Mouse (Mus musculus): ENCODE measurements at regions not wholly inside any gene's neighbourhood (a gene's known extent, or its start where the extent isn't known, plus 50 kb on each side); places are given as distances from the start of the nearest gene placed in this dataset.
"Not testable (repeated sequence)": the region's sequence is repeated elsewhere in the genome, so short reads cannot be mapped to it uniquely, and the experiment has no call there.

DNA sequence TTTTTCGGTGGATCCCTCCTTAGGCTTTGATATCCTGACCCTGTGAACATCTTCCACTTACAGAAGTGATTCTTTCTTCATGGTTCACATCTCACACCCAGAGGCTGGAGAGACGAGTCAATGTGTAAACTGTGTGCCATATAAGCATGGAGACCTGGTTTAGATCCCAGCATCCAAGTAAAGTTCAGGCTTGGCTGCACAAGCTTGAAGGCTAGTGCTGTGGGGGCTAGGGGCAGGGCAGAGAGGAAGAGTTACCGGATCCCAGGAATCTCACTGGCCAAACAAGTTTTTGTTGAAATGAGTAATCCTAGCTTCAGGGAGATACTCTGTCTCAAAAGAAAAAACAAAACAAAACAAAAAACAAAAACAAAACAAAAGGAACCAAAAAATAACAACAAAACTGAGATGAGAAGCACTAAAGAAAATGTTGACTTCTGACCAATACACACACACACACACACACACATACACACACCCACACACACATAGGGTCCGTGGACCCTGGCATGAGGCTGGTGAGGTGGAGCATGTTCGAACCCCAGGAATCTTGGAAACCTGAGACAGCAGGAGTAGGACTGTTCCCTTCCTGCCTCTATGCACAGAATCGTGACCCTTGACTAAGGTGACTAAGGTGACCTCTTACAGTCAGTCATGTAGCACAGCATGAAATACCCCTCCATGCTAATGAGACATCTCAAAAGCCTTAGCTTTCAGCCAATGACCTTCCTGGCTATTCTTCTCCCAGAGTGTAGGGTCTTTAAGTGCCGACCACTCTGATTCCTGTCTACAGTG lies 55.2 kb downstream of the Gm12728 start:
- DNase-seq (ENCODE audit: low spot score in 2 of 2): no peak

DNA sequence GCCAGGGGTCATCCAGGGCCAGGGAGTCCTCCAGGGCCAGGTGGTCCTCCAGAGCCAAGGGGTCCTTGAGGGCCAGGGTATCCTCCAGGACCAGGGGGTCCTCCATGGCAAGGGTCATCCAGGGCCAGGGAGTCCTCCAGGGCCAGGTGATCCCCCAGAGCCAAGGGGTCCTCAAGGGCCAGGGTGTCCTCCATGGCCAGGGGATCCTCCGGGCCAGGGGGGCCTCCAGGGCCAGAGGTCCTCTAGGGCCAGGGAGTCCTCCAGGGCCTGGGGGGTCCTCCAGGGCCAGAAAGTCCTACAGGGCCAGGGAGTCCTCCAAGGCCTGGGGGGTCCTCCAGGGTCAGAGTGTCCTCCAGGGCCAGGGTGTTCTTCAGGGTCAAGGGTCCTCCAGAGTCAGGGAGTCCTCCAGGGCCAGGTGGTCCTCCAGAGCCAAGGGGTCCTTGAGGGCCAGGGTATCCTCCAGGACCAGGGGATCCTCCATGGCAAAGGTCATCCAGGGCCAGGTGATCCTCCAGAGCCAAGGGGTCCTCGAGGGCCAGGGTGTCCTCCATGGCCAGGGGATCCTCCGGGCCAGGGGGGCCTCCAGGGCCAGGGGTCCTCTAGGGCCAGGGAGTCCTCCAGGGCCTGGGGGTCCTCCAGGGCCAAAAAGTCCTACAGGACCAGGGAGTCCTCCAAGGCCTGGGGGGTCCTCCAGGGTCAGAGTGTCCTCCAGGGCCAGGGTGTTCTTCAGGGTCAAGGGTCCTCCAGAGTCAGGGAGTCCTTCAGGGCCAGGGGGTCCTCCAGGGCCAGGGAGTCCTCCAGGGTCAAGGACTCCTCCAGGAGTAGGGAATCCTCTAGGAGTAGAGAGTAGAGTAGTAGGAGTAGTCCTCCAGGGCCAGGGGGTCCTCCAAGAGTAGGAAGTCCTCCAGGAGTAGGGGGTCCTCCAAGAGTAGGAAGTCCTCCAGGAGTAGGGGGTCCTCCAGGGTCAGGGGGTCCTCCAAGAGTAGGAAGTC lies 56.6 kb downstream of the Gm12728 start:
- DNase-seq (ENCODE audit: low spot score in 2 of 2): not testable (repeated sequence)

DNA sequence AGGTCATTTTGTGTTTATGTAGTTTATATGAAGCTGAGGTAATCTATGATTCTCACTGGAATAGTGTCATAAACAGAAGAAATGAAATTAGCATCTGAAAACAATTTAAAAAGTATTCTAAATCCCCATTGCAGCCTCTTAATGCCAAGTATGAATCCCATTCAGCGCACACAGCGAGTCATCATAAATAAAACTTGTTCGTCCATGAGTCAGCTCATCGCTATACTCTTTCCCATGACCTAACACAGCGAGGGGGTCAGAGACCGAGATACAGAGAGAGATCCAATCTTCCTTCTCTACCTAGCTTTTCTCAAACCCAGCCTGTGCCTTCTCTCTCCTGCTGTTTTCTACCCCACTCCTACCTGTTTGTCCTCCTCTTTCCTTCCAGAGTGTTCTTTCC lies 63.4 kb downstream of the Gm12728 start:
- DNase-seq (ENCODE audit: low spot score in 2 of 2): no peak

DNA sequence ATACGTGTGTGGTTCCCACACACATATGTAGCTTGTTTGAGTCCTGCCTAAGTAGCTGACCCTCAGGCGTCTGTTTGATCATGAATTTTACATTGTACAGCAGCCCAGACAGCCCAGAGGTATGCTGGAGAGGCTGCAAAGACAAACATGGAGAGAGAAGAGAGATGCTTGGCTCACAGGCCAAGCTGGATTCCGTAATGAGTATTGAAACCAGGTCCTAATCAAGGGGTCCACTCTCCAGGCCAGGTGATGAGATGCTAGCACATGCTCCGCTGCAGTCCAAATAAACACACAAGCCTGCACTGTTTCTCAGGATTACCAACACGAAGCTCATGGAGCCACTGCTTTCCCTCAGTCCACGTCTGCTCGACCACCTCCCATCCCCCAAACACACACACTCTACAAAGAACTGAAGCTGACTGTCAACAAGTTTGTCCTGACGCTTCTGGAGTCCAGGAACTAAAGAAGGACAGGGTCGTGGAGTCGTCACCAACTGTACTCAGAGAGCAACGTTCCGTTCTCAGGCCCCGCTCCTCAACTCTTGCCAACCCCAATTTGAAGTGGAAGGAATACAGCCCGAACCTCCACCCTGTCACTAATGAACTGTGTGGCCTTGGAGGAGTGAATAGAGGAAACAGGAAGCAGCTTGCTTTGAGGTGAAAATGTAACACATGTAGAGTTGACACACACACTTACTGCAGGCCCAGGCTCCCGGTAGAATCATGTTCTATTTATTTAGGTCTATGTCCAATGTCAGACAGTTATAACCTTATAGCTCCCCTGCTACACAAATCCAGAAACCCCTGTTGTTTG lies 69.6 kb downstream of the Gm12728 start:
- DNase-seq (ENCODE audit: low spot score in 2 of 2): no peak

DNA sequence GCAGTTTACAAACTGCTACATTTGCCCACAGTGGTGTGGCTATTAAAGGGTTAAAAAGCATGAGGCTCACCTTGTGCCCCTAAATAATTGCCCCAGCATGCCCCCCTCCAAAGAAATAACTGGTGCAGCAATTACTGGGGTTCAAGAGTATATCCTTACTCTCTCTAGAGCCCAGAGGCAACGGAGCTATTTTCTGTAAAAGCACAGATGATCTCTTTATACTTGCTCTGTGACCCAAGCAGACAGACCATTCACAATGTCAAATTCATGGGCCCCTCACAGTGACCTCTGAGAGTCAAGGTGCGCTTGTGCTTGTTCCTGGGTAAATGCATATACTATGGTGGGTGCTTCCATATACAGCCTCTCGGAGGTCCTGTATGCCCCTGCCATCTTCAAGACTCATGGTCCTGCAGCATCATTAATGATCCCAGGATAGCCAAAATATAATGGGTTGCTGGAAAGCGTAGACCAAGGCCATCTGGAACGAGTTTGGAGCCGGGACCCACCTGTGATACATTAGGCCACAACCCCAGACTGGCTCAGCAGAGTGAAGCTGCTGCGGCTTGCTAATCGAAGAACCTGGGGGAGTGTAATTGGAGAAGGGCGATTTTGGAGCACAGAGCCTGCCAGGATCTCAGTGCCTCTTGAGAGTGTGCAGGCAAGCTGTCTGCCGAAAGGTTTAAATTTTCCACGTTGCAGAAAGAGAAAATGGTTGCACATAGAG lies 71.4 kb downstream of the Gm12728 start:
- no peak for DNase-seq (ENCODE audit: low spot score in 2 of 2)

DNA sequence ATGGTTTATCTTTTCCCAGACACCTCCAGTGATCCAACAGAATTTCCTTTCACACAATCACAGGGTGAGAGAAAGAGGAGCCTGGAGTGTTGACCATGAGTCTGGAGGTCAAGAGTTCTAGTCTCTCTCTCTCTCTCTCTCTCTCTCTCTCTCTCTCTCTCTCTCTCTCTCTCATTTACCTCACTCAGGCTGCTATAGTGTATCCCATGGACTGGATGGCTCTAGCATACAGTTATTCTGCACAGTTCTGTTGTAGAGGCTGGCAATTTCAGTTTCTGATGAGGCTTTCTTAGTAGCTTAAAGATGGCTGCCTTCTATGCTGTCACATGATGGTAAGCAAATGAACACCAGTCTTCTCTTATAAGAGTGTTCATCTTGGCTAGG lies 72.0 kb downstream of the Gm12728 start:
- DNase-seq (ENCODE audit: low spot score in 2 of 2): no peak

DNA sequence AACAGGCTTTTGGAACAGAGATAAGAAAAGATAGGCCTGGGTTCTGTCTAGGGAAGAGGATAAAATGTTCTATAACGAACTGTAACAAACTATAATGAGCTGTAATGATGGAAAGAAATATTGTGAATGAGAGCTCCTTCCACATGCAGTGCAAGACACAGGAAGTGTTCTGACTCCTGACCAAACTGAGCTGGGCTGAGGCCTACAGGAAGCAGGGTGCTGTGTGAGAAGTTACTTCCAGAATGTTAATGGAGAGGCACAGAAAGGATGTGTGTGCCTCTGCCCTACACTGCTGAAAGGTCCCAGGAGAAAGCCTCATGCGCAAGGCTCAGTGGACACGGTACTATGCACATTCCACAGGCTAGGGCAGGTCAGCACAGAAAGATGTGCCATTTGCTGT lies 80.8 kb downstream of the Gm12728 start:
- no peak for DNase-seq (ENCODE audit: low spot score in 2 of 2)

DNA sequence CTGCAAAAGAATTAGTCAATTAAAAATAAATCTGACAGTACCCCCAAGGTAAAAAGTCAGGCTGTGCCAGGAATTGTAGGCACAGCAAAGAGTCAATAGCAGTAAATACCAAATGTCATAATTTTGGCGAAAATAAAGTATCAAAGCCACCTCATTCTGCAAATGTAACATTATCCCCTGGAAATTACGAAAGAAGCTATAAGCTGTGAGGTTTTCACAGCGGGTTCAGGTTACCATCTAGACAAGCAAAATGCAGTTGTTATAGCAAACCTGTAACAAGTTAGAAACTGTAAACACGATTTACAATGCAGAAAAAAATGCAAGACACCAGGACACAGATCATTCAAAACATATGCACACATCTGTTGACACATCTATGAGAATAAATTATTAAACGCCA lies 87.6 kb downstream of the Gm12728 start:
- no peak for DNase-seq (ENCODE audit: low spot score in 2 of 2)

DNA sequence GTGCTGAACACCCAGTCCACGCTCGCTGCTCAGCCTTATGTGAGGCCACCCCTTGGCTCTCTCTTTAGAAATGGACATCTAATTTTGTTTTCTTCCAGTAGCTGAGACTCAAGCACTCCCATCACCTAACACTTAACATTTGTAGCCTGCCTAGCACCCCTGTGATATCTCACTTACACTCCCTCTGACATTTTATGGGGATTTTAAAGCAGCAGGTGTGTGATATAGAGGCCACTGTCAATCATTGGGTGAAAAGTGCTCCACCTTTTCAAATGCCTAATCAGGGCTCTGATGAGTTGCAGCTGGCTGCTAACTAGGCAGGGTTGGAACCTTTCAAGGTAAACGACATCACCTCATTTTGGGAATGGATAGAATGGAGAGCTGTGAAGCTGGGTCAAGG lies 90.2 kb downstream of the Gm12728 start:
- no peak for DNase-seq (ENCODE audit: low spot score in 2 of 2)

DNA sequence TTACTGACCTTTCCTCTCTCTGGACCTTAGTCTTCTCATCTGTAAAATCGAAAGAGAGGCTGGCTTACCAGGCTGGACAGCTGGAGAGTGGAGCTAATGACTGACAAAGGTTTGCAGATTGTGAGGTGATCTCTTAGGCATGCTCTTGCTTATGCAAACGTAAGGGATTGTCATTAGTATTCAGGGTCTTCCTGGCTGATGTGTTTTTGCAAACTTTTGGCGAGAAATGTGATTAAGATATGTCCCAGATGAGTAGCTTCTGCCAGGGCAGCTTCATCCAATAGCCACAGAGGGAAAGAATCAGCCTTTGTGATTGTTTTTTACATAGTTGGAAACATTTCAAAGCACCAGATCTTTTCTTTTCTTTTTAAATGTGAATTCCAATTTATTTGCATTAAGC lies 95.1 kb downstream of the Gm12728 start:
- DNase-seq (ENCODE audit: low spot score in 2 of 2): no peak

DNA sequence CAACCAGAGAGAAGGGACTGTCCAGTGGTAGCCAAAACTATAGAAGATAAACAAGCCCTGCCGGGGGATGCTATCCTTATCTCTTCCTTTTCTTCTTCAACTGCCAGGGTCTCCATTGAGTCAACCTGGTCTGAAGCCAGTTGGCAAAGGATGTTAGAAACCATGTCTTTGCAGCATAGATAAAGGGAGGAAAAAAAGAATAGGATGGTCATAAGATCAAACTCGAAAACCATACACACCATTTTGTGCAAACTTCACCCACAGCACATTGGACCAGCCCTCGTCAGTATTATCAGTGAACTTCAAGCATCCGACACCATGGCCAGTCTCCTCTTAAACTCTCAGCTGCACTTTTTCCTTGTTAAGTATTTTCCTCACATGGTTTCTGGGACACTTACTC lies 101.8 kb downstream of the Gm12728 start:
- no peak for DNase-seq (ENCODE audit: low spot score in 2 of 2)

DNA sequence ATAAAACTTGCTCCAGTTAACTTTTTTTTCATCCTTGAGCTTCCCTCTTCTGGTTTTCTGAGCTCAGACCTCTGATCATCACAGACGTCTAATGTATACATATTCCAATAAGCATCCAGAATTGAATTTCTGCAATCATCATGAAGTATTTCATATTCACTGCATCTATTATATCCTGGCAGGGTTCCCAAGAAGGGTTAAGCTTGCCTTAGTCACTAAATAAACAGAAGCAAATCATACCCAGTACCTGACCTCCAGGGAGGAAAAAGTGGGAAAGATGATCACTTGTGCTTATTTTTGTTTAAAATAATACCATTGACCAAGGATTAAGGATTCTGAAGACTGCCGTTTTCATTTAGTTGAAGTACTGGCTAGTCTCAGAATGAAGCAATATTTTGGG lies 102.4 kb downstream of the Gm12728 start:
- no peak for DNase-seq (ENCODE audit: low spot score in 2 of 2)

DNA sequence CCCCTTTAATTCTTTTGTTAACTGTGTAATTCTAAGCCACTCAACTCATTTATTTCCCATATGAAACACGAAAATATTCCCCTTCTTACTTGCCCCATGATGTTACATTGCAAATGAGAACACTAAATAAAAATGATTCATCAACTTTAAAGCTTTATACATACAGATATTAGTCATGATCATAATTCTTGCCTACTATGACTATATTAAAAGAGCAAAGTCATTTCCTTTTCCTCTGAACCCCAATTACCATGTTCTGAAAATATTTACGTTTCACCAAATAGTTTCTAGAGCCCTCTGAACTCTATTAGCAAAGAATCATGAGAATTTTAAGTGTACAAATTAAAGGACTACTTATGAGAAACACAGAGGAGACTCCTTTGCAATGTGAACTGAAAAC lies 105.4 kb downstream of the Gm12728 start:
- no peak for DNase-seq (ENCODE audit: low spot score in 2 of 2)

DNA sequence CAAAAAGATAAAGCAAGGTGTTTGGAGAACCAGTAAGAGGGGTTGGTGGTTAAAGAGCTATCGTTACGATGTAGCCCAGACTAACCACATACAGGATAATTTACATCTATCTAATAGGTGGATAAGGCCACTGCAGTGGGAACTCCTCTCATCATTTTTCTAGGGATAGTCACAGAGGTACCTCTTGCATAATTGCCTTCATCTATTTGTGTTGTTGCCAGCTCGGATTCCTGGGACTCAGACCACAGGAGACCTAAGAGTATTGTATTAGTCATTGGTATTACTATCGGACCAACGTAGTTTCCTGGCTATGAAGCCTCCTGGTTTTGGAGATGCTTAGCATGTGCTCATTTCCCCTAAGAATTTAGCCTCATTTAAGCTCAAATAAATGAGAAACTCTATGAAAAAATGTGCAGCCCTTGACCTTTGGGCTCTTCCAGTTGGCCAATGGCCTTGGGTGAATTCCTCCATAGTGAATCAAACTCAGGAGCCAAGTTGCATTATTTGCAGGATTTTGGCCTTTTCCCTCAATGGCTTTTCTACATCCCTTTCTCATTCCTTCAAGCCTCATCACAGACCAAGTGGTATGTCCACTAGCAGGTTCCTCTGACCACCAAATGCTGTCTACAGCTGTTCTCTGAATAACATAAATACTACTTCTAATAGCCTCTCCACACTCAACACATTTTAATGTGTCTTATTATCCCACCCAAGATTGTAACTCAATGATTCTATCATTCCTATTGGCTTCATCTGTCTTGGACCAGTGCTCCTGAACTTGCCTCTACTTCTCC lies 108.6 kb downstream of the Gm12728 start:
- DNase-seq (ENCODE audit: low spot score in 2 of 2): no peak

DNA sequence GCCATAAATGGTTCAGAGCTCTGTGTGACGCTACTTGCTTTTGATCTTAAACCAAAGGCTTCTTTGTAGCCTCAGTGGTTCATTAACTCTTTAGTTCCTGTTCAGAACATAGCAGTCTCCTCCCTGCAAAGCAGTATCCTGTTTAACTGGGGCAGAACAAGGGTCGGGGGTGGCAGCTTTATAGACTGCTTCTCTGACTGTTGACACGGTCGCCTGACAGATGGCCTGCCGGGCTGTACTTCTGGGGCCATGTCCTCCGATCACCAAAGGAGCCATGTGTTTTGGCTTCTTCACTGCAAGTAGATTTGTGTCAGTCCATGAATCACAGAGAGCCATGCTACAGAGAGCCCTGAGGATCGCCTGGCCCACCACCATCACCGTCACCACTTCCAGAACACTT lies 115.2 kb downstream of the Gm12728 start:
- DNase-seq (ENCODE audit: low spot score in 2 of 2): no peak

DNA sequence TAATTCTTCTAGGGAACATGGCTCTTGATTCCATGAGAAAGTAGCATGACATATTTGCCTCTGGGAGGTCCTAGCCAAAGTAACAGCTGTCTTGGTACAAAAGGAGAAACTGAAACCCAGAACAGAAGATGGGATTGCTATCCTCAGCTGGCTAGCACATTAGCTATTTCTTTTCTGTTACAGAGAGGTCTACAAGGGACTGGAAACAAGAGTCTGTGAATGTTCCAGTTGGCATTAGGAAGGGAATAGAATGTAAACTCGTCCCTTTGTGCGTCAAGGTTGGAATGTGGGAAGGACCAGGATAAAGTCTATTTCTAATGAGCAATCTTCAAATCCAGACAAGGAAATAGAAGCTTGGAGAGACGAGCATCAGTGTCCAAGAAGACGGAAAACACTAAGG lies 116.7 kb downstream of the Gm12728 start:
- DNase-seq (ENCODE audit: low spot score in 2 of 2): no peak

DNA sequence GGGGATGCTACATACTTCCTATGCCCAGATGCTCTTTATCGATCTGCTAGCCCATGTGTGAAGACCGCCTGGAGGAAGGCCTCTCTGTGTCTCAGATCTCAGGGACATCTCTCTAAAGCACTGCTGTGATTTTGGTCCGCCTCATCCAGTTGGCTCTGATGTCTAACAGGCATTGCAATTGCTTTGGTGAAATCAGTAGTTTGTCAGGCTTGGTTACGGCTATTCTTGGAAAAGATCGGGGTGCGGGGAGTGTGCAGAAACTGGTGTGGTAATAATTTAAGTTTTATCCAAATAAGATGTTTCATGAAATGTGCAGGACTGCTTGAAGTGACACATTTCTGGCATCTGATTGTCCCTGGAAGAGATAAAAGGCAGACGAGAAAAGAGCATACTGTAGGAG lies 117.9 kb downstream of the Gm12728 start:
- DNase-seq (ENCODE audit: low spot score in 2 of 2): no peak

DNA sequence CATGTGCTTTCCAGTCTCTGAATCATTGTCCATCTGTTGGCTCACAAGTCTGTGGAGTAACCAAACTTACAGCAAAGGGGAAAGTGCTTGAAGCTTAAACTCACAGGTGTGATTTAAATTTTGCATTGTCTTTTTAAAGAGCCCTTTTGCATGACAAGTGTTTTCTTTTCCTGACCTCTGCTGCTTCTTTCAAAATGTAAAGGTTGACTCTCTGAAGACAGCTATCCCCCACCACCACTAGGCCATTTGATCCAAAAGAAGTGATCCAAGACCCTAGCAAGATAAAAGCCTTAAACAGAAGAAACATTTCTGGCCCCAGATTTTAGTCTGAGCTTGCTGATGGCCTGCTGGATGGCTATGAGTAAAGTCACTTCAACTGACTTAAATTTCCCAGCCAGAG lies 118.6 kb downstream of the Gm12728 start:
- DNase-seq (ENCODE audit: low spot score in 2 of 2): no peak

DNA sequence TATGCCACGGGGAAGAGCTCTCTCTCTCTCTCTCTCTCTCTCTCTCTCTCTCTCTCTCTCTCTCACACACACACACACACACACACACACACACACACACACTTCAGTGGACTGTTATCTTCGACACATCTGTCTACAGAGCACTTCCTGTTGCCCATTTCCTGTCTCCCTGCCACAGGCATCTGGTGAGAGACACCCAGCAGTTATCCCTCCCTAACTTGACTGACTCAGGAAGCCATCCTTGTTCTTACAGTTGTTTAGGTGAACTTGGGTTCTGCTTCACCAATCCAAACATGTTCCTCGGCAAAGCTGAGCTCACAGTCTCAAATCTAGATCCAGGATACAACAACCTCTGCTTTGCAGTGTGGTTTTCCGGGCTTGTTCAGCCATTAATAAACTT lies 119.6 kb downstream of the Gm12728 start:
- DNase-seq (ENCODE audit: low spot score in 2 of 2): no peak

DNA sequence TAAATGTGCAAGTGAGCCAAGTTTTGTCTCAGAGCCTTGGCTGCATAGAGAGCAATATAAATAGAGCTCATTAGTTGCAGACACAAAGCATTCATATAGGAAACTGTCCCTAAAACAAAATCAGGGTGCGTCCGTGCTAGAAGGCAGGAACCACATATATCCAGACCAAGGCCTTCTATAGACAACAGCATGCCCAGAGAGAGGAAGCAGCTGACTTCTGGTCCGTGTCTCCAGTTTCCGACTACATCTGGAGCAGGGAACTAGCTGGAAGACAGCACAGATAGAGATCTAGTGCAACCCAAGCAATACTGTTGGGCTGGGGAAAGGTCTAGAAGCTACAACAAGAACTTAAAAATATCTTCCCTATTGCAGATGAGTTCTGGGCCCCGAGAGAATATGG lies 121.0 kb downstream of the Gm12728 start:
- DNase-seq (ENCODE audit: low spot score in 2 of 2): no peak

DNA sequence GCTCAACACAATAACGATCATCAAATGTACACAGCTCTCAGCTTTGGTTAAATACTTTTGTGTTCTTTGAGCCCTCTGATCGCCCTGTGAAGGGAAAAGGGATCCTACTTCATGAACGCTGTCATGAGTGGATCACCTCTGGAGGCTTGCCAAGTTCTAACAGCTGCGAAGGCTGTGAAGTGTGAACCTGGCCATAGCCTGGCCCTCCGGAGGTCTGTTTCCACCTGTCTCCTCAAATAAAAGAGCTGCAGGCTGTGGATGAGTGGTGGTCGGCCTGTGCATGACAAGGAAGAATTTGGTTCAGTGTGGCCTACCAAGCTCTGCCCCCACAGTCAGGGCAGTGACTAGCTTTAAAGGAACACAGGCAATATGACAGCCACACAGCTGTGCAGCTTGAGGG lies 122.0 kb downstream of the Gm12728 start:
- DNase-seq (ENCODE audit: low spot score in 2 of 2): no peak

All from frontal cortex, postnatal 25 days (tissue).